Mouse (Mus musculus) right cerebral cortex, adult 18-20 months (tissue): ENCODE results near the gene Bmp6.

Experiments used
- DNase-seq: peaks from one replicate; pipeline ENCODE4 v3.0.0; 2022; ENCODE audit warnings: mixed read lengths

Gene Bmp6

GRCm38 (mm10) chr13:38354284-38354683 is 9.4 kb downstream of the Bmp6 start:
- DNase-seq, result no peak

- no peak for DNase-seq
These were observed 14.1 kb downstream of the Bmp6 start for GRCm38 (mm10) chr13:38359045-38359444.

- no peak for DNase-seq
These were observed 17.8 kb downstream of the Bmp6 start for GRCm38 (mm10) chr13:38362751-38363150.

- DNase-seq, result no peak
These were observed 19.0 kb downstream of the Bmp6 start for GRCm38 (mm10) chr13:38363869-38364268.

GRCm38 (mm10) chr13:38369624-38370023 is 24.7 kb downstream of the Bmp6 start:
- DNase-seq, result no peak

GRCm38 (mm10) chr13:38376071-38376470 is 31.2 kb downstream of the Bmp6 start:
- DNase-seq, result no peak

GRCm38 (mm10) chr13:38377355-38377754 is 32.4 kb downstream of the Bmp6 start:
- no peak for DNase-seq

- peak; percentile 51 for DNase-seq
These were observed 34.9 kb downstream of the Bmp6 start for GRCm38 (mm10) chr13:38379806-38380205.

- DNase-seq, result no peak
These were observed 41.2 kb downstream of the Bmp6 start for GRCm38 (mm10) chr13:38386035-38386559.

- no peak for DNase-seq
These were observed 42.6 kb downstream of the Bmp6 start for GRCm38 (mm10) chr13:38387453-38388040.

- DNase-seq, result no peak
These were observed 48.5 kb downstream of the Bmp6 start for GRCm38 (mm10) chr13:38393444-38393843.

- DNase-seq, result no peak
These were observed 50.1 kb downstream of the Bmp6 start for GRCm38 (mm10) chr13:38395026-38395425.

GRCm38 (mm10) chr13:38397007-38397545 is 52.2 kb downstream of the Bmp6 start:
- DNase-seq, result no peak

GRCm38 (mm10) chr13:38398658-38399057 is 53.8 kb downstream of the Bmp6 start:
- no peak for DNase-seq

- no peak for DNase-seq
These were observed 55.8 kb downstream of the Bmp6 start for GRCm38 (mm10) chr13:38400662-38401061.

- no peak for DNase-seq
These were observed 62.9 kb downstream of the Bmp6 start for GRCm38 (mm10) chr13:38407611-38408315.

GRCm38 (mm10) chr13:38408636-38409035 is 63.7 kb downstream of the Bmp6 start:
- no peak for DNase-seq

- peak; percentile 78 for DNase-seq
These were observed 65.5 kb downstream of the Bmp6 start for GRCm38 (mm10) chr13:38410322-38410865.

GRCm38 (mm10) chr13:38419781-38420180 is 74.9 kb downstream of the Bmp6 start:
- no peak for DNase-seq

- DNase-seq, result no peak
These were observed 77.6 kb downstream of the Bmp6 start for GRCm38 (mm10) chr13:38422491-38422890.

- no peak for DNase-seq
These were observed 80.4 kb downstream of the Bmp6 start for GRCm38 (mm10) chr13:38425294-38425693.

- no peak for DNase-seq
These were observed 84.8 kb downstream of the Bmp6 start for GRCm38 (mm10) chr13:38429671-38430070.

GRCm38 (mm10) chr13:38430075-38430474 is 85.2 kb downstream of the Bmp6 start:
- DNase-seq, result no peak

- DNase-seq, result no peak
These were observed 89.9 kb downstream of the Bmp6 start for GRCm38 (mm10) chr13:38434831-38435230.
